Mouse (Mus musculus) neural tube, embryonic 11.5 days (tissue): ENCODE measurements around the gene Hist1h4k. TPM values are rescaled to one million over a fixed set of nuclear protein-coding genes. Genes with fewer than 3 reads are reported as not detected.
"Not testable (repeated sequence)": the region's sequence is repeated elsewhere in the genome, so short reads cannot be mapped to it uniquely, and the experiment has no call there.

Experiments
- ATAC-seq: fragments of 200-750 bp; cut with Nextera tagmentation; 2 replicates; pipeline ENCODE4 v1.8.0; 2017; ENCODE audit warnings: moderate number of reproducible peaks, mild to moderate bottlenecking, moderate TSS enrichment, moderate library complexity; ENCODE audit not compliant: insufficient read depth, low FRiP score, low TSS enrichment
- DNase-seq: peaks from one replicate; pipeline ENCODE4 v3.0.0-alpha.2; 2015; ENCODE audit warnings: low spot score
- H3K27ac ChIP-seq: fragments of 300-500 bp; sonication (generic); 2 replicates; pipeline ENCODE4 v1.5.1; 2014; ENCODE audit warnings: low read depth, mild to moderate bottlenecking, low read length
- H3K27me3 ChIP-seq: fragments of 300-500 bp; sonication (generic); 2 replicates; pipeline ENCODE4 v1.6.1; 2014; ENCODE audit warnings: mild to moderate bottlenecking, low read length, mixed read lengths; ENCODE audit not compliant: control insufficient read depth, insufficient read depth
- H3K36me3 ChIP-seq: fragments of 300-500 bp; sonication (generic); 2 replicates; pipeline ENCODE4 v1.6.1; 2014; ENCODE audit warnings: mild to moderate bottlenecking, low read length, moderate library complexity, mixed read lengths; ENCODE audit not compliant: control insufficient read depth, insufficient read depth
- H3K4me1 ChIP-seq: fragments of 300-500 bp; sonication (generic); 2 replicates; pipeline ENCODE4 v1.6.1; 2014; ENCODE audit warnings: low read length, mixed read lengths; ENCODE audit not compliant: control insufficient read depth, insufficient read depth
- H3K4me2 ChIP-seq: fragments of 300-500 bp; sonication (generic); 2 replicates; pipeline ENCODE4 v1.6.1; 2014; ENCODE audit warnings: low read depth, mild to moderate bottlenecking, moderate library complexity
- H3K4me3 ChIP-seq: fragments of 300-500 bp; sonication (generic); 2 replicates; pipeline ENCODE4 v1.5.1; 2014; ENCODE audit warnings: low read depth, low read length
- H3K9ac ChIP-seq: fragments of 300-500 bp; sonication (generic); 2 replicates; pipeline ENCODE4 v1.6.1; 2014; ENCODE audit warnings: mild to moderate bottlenecking, low read length
- H3K9me3 ChIP-seq: fragments of 300-500 bp; sonication (generic); 2 replicates; pipeline ENCODE4 v1.6.1; 2016; ENCODE audit warnings: low read length; ENCODE audit not compliant: control insufficient read depth
- WGBS: fragments of 180-500 bp; shearing (Covaris S2); extraction: QIAGEN DNeasy Blood & Tissue Kit; methylation state at CpG from one replicate; pipeline ENCODE4 v1.1.7; 2014; 5-methylcytosine and 5-hydroxymethylcytosine counted together
- polyA plus RNA-seq: library from polyadenylated mRNA; unstranded; fragments of >200 nt; fragmentation: Nextera tagmentation; extraction: Ambion mirVana; gene quantifications from 2 replicates; pipeline ENCODE4 v1.2.1, GENCODE M21; 2014

Gene Hist1h4k
- polyA plus RNA-seq, 1 experiment from 2014 or later, result 1.8 TPM

GRCm38 (mm10) chr13:21751827-21752226 is 1.5 kb upstream of the Hist1h4k start:
- ATAC-seq (no peak), DNase-seq (no peak)
- Histone ChIP-seq H3K9me3 (no peaks in the 10 kb centered on the region), H3K27ac (peak overlapping the region; percentile 69; the same call in 1 of the 2 replicates), H3K4me2 (no peak overlapping the region), H3K27me3 (no peaks in the 10 kb centered on the region), H3K4me3 (no peak overlapping the region), H3K4me1 (peaks cover 9% of the 10 kb centered on the region; the same call in 1 of the 2 replicates), H3K9ac (no peak overlapping the region), H3K36me3 (no peaks in the 10 kb centered on the region)
- WGBS, result 76% methylated on average over 3 of the region's 3 CpGs

DNA sequence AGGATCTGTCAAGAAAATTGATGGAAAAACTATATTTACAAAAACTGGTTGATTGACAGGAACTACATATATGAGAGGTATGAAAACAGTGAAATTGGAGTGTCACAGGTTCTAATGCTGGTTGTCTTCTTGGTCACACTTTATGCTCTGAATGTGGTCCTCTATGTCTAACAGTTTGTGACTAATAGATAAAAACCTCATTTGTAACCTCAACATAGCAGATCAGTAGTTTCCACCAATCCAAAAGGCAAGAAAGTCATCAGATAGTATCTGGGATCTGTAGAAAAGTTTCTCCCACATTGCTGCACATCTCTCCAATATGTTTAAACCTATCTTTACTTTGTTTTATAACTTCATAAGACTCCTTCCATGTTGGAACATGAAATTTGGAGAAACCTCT is 1.1 kb upstream of the Hist1h4k start:
- H3K27ac ChIP-seq, result 0 out of 2 replicates have a peak overlapping the region, but pooled peaks have one; percentile 14
- H3K4me2 ChIP-seq, result no peak overlapping the region
- H3K36me3 ChIP-seq, result no peaks in the 10 kb centered on the region
- no peaks in the 10 kb centered on the region for H3K27me3 ChIP-seq
- no peak for DNase-seq
- H3K9ac ChIP-seq, result no peak overlapping the region
- no peak for ATAC-seq
- no peaks in the 10 kb centered on the region for H3K9me3 ChIP-seq
- no peak overlapping the region for H3K4me3 ChIP-seq
- H3K4me1 ChIP-seq, result peaks cover 9% of the 10 kb centered on the region; the same call in 1 of the 2 replicates

- 5% methylated on average over 5 of the region's 5 CpGs for whole genome bisulfite sequencing
- Histone ChIP-seq H3K4me1 (peaks cover 9% of the 10 kb centered on the region; the same call in 1 of the 2 replicates), H3K36me3 (no peaks in the 10 kb centered on the region), H3K9ac (peak overlapping the region; percentile 66), H3K27me3 (no peaks in the 10 kb centered on the region), H3K9me3 (no peaks in the 10 kb centered on the region), H3K4me3 (peak overlapping the region; percentile 59), H3K4me2 (peak overlapping the region; percentile 80), H3K27ac (peak overlapping the region; percentile 96)
- ATAC-seq (no peak), DNase-seq (peak; percentile 54)
Observed at GRCm38 (mm10) chr13:21749387-21750158, 732 bp downstream of the Hist1h4k start.

- Histone ChIP-seq H3K9ac (no peak overlapping the region), H3K4me2 (no peak overlapping the region), H3K4me3 (no peak overlapping the region), H3K27me3 (no peaks in the 10 kb centered on the region), H3K4me1 (peaks cover 6% of the 10 kb centered on the region; the same call in 1 of the 2 replicates), H3K27ac (no peak overlapping the region), H3K36me3 (no peaks in the 10 kb centered on the region), H3K9me3 (no peaks in the 10 kb centered on the region)
- no peak for DNase-seq
- 89% methylated on average over 1 of the region's 1 CpGs for WGBS
- ATAC-seq, result no peak
Observed at GRCm38 (mm10) chr13:21745006-21745405, 5.3 kb downstream of the Hist1h4k start.

GRCm38 (mm10) chr13:21734906-21735767 is 15.2 kb downstream of the Hist1h4k start, which contains the start of gene Hist1h4j:
TSS of gene Hist1h4j (plus strand) at chr13:21735064.
- H3K27ac ChIP-seq, result peak within 1 kb of the TSS; percentile 97
- not testable (repeated sequence) for H3K9me3 ChIP-seq, H3K4me1 ChIP-seq, H3K27me3 ChIP-seq, H3K36me3 ChIP-seq
- ATAC-seq, result peak; percentile 92
- H3K4me3 ChIP-seq, result peak within 1 kb of the TSS; percentile 47
- peak; percentile 94 for DNase-seq
- peak within 1 kb of the TSS; percentile 83 for H3K9ac ChIP-seq
- peak within 1 kb of the TSS; percentile 61 for H3K4me2 ChIP-seq
- under 1% methylated on average over 43 of the region's 56 CpGs for WGBS

- ATAC-seq, result peak; percentile 78
- peak overlapping the region; percentile 83 for H3K9ac ChIP-seq
- under 1% methylated on average over 21 of the region's 21 CpGs for WGBS
Observed at GRCm38 (mm10) chr13:21734010-21734905, 16.0 kb downstream of the Hist1h4k start.

GRCm38 (mm10) chr13:21733466-21733865 is 16.8 kb downstream of the Hist1h4k start:
- 65% methylated on average over 5 of the region's 5 CpGs for WGBS
- Histone ChIP-seq H3K27me3 (no peaks in the 10 kb centered on the region), H3K4me1 (no peaks in the 10 kb centered on the region), H3K4me2 (no peak overlapping the region), H3K27ac (peak overlapping the region; percentile 97), H3K9me3 (no peaks in the 10 kb centered on the region), H3K9ac (no peak overlapping the region), H3K36me3 (no peaks in the 10 kb centered on the region), H3K4me3 (no peak overlapping the region)
- DNase-seq (peak; percentile 40), ATAC-seq (0 out of 2 replicates have a peak, but pooled peaks have one; percentile 3)

More at GRCm38 (mm10) chr13:21734010-21734905, 16.0 kb downstream of the Hist1h4k start:
- Histone ChIP-seq H3K36me3 (no peaks in the 10 kb centered on the region), H3K9me3 (no peaks in the 10 kb centered on the region), H3K4me3 (peak overlapping the region; percentile 47), H3K4me2 (peak overlapping the region; percentile 61), H3K27ac (peak overlapping the region; percentile 97), H3K27me3 (no peaks in the 10 kb centered on the region), H3K4me1 (no peaks in the 10 kb centered on the region)
- DNase-seq, result peak; percentile 84

- no peak overlapping the region for H3K4me2 ChIP-seq
- WGBS, result 59% methylated on average over 1 of the region's 1 CpGs
- H3K4me3 ChIP-seq, result no peak overlapping the region
- ATAC-seq, result no peak
- no peak overlapping the region for H3K9ac ChIP-seq
- no peaks in the 10 kb centered on the region for H3K9me3 ChIP-seq
- H3K27me3 ChIP-seq, result no peaks in the 10 kb centered on the region
- peaks cover 5% of the 10 kb centered on the region; the same call in 1 of the 2 replicates for H3K4me1 ChIP-seq
- DNase-seq, result no peak
- H3K36me3 ChIP-seq, result no peaks in the 10 kb centered on the region
- H3K27ac ChIP-seq, result no peak overlapping the region
Observed at GRCm38 (mm10) chr13:21729544-21729943, 20.8 kb downstream of the Hist1h4k start.
